Mouse (Mus musculus) testis, postnatal 10 days (tissue): ENCODE measurements around the gene Alg9.

Experiments
- DNase-seq: peaks from one replicate; pipeline ENCODE4 v3.0.0; 2021; ENCODE audit warnings: low spot score

The Alg9 gene

GRCm38 (mm10) chr9:50852634-50853349 is 78.0 kb downstream of the Alg9 start:
- peak; percentile 59 for DNase-seq

GRCm38 (mm10) chr9:50854376-50854775 is 79.6 kb downstream of the Alg9 start:
- no peak for DNase-seq

GRCm38 (mm10) chr9:50855133-50855766 is 80.4 kb downstream of the Alg9 start:
- no peak for DNase-seq

GRCm38 (mm10) chr9:50855780-50856179 is 81.0 kb downstream of the Alg9 start:
- no peak for DNase-seq

GRCm38 (mm10) chr9:50856341-50857081 is 81.7 kb downstream of the Alg9 start:
- peak; percentile 97 for DNase-seq

GRCm38 (mm10) chr9:50857082-50857641 is 82.3 kb downstream of the Alg9 start:
- DNase-seq, result no peak

- DNase-seq, result no peak
Measured at GRCm38 (mm10) chr9:50858681-50859080, 83.9 kb downstream of the Alg9 start.

GRCm38 (mm10) chr9:50861119-50861839 is 86.5 kb downstream of the Alg9 start:
- DNase-seq, result no peak

GRCm38 (mm10) chr9:50863824-50864223 is 89.0 kb downstream of the Alg9 start:
- DNase-seq, result no peak

GRCm38 (mm10) chr9:50864877-50865276 is 90.1 kb downstream of the Alg9 start:
- no peak for DNase-seq

- DNase-seq, result no peak
Measured at GRCm38 (mm10) chr9:50865803-50866202, 91.0 kb downstream of the Alg9 start.

GRCm38 (mm10) chr9:50867015-50867414 is 92.2 kb downstream of the Alg9 start:
- DNase-seq, result no peak

GRCm38 (mm10) chr9:50868182-50868581 is 93.4 kb downstream of the Alg9 start:
- DNase-seq, result no peak

GRCm38 (mm10) chr9:50873210-50873609 is 98.4 kb downstream of the Alg9 start:
- no peak for DNase-seq

GRCm38 (mm10) chr9:50874031-50874430 is 99.2 kb downstream of the Alg9 start:
- no peak for DNase-seq

- DNase-seq, result no peak
Measured at GRCm38 (mm10) chr9:50875470-50875869, 100.7 kb downstream of the Alg9 start.

- no peak for DNase-seq
Measured at GRCm38 (mm10) chr9:50876287-50876686, 101.5 kb downstream of the Alg9 start.

- no peak for DNase-seq
Measured at GRCm38 (mm10) chr9:50877431-50877830, 102.6 kb downstream of the Alg9 start.

GRCm38 (mm10) chr9:50882183-50882582 is 107.4 kb downstream of the Alg9 start:
- DNase-seq, result no peak

GRCm38 (mm10) chr9:50884093-50884492 is 109.3 kb downstream of the Alg9 start:
- DNase-seq, result no peak

- DNase-seq, result no peak
Measured at GRCm38 (mm10) chr9:50884741-50885599, 110.2 kb downstream of the Alg9 start.
